Mouse (Mus musculus): ENCODE measurements around the gene Gpr34. TPM values are rescaled to one million over a fixed set of nuclear protein-coding genes. Genes with fewer than 3 reads are reported as not detected.

Gene Gpr34
- polyA plus RNA-seq, 1 experiment from 2014 or later, result 2.3 TPM

GRCm38 (mm10) chrX:13670342-13670741 is 38.5 kb downstream of the Gpr34 start:
- DNase-seq (ENCODE audit: low spot score), result no peak

DNA sequence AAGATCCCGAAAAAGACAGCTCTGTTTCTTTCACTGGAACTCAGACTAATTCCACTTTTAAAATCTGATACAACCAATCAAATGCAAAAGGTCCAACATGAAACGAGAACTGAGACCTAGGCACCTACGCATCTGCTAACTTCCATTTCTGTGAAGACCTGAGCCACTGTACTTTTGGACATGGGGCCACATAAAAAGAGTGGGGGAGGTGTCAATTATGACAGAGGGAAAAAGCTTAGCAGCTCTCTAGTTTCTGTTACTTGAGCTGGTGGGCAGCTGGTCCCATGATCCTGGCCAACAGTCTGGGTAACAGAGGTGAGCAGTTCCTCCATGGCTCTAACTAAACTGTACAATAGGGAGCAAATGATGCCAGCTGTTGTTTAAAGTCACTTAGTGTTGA is 41.1 kb downstream of the Gpr34 start:
- no peak for DNase-seq (ENCODE audit: low spot score)

DNA sequence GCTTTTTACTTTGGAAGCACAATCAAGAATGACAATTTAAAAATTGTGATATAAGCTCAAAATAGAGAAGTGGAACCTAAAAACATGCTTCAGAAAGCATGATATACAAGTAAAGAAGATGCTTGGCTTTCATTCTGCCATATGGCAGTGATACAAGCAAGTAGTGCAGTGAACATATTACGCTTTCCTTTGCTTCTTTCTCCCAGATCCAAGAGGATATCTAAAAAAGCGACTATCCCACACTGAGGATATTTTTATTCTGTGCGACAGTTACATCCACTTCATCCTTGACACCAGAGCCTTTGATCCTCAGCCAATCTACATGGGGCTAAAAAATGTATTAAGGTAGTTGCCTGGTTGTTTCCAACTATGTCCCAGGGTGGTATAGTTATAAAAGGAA is 49.9 kb downstream of the Gpr34 start:
- no peak for DNase-seq (ENCODE audit: low spot score)

DNA sequence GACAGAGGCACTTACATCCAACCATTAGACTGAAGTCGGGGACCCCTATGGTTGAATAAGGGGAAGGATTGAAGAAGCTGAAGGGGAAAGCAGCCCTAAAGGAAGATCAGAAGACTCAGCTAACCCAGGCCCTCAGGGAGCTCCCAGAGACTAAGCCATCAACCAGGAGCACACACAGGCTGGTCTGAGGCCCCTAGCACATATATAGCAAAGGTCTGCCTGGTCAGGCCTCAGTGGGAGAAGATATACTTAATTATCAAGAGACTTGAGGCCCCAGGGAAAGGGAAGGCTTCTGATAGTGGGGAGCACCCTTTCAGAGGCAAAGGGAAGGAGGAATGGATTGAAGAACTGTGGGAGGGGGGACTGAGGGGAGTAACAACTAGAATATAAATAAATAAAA is 54.7 kb downstream of the Gpr34 start:
- DNase-seq (ENCODE audit: low spot score), result no peak

GRCm38 (mm10) chrX:13688356-13688755 is 56.5 kb downstream of the Gpr34 start:
- no peak for DNase-seq (ENCODE audit: low spot score)

Small RNAs within 50 kb of the gene (microRNA-seq; reads per million reads assigned to microRNA genes)
- not detected for gene Gm25246 (ENCODE audit: borderline number of aligned reads)

Other genes starting within 250 kb of the Gpr34 start
- 0.05 and 0.10 TPM in 2 replicates for gene Nyx, start 166.0 kb upstream of the Gpr34 start, polyA plus RNA-seq (2015; fragmentation: Nextera tagmentation; extraction: Ambion mirVana)
- 0.09 and 0.12 TPM in 2 replicates for gene Gpr82, start 29.3 kb downstream of the Gpr34 start, polyA plus RNA-seq (2015; fragmentation: Nextera tagmentation; extraction: Ambion mirVana)
- 2.5 and 2.8 TPM in 2 replicates for gene Cask, start 219.3 kb downstream of the Gpr34 start, polyA plus RNA-seq (2015; fragmentation: Nextera tagmentation; extraction: Ambion mirVana)

Measured in thymus, postnatal 0 days (tissue).